Mouse (Mus musculus) forebrain, embryonic 10.5 days (tissue): ENCODE data around the gene Larp1. TPM values are rescaled to one million over a fixed set of nuclear protein-coding genes. Genes with fewer than 3 reads are reported as not detected.

Experiments
- DNase-seq: peaks from one replicate; pipeline ENCODE4 v3.0.0-alpha.2; 2017; ENCODE audit warnings: low spot score; ENCODE audit errors: extremely low spot score
- H3K27ac ChIP-seq: fragments of 300-500 bp; sonication (generic); 2 replicates; pipeline ENCODE4 v1.5.1; 2016; ENCODE audit warnings: mild to moderate bottlenecking
- H3K27me3 ChIP-seq: fragments of 300-500 bp; sonication (generic); 2 replicates; pipeline ENCODE4 v1.6.1; 2016; ENCODE audit warnings: mild to moderate bottlenecking; ENCODE audit not compliant: poor library complexity, severe bottlenecking
- H3K36me3 ChIP-seq: fragments of 300-500 bp; sonication (generic); replicated peaks from 2 replicates; pipeline ENCODE4 v1.6.1; 2016; ENCODE audit warnings: mild to moderate bottlenecking, moderate library complexity
- H3K4me1 ChIP-seq: fragments of 300-500 bp; sonication (generic); 2 replicates; pipeline ENCODE4 v1.6.1; 2016
- H3K4me3 ChIP-seq: fragments of 300-500 bp; sonication (generic); 2 replicates; pipeline ENCODE4 v1.5.1; 2016; ENCODE audit warnings: mild to moderate bottlenecking, moderate library complexity
- H3K9me3 ChIP-seq: fragments of 300-500 bp; sonication (generic); 2 replicates; pipeline ENCODE4 v1.6.1; 2016; ENCODE audit warnings: mild to moderate bottlenecking, moderate library complexity
- WGBS: fragments of 180-500 bp; shearing (Covaris S2); methylation state at CpG from one replicate; pipeline ENCODE4 v1.1.7; 2016; 5-methylcytosine and 5-hydroxymethylcytosine counted together
- polyA plus RNA-seq: library from polyadenylated mRNA; unstranded; fragments of >200 nt; fragmentation: Nextera tagmentation; extraction: Ambion mirVana; gene quantifications from 2 replicates; pipeline ENCODE4 v1.2.1, GENCODE M21; 2016

The Larp1 gene
- polyA plus RNA-seq, 1 experiment from 2014 or later = 18.6 TPM

GRCm38 (mm10) chr11:58008437-58009050 lies 320 bp upstream of the Larp1 start:
- Histone ChIP-seq H3K36me3 (no peaks in the 10 kb centered on the region), H3K9me3 (no peaks in the 10 kb centered on the region), H3K27me3 (no peaks in the 10 kb centered on the region), H3K4me1 (peaks cover 35% of the 10 kb centered on the region), H3K4me3 (peak overlapping the region; percentile 97), H3K27ac (peak overlapping the region; percentile 94)
- peak; percentile 92 for DNase-seq
- whole genome bisulfite sequencing = 4% methylated on average over 74 of the region's 74 CpGs

GRCm38 (mm10) chr11:58009516-58010141 lies 765 bp downstream of the Larp1 start:
- peaks cover 41% of the 10 kb centered on the region for H3K4me1 ChIP-seq
- H3K9me3 ChIP-seq = no peaks in the 10 kb centered on the region
- WGBS = under 1% methylated on average over 78 of the region's 78 CpGs
- peak overlapping the region; percentile 94 for H3K27ac ChIP-seq
- H3K27me3 ChIP-seq = no peaks in the 10 kb centered on the region
- H3K36me3 ChIP-seq = no peaks in the 10 kb centered on the region
- peak; percentile 50 for DNase-seq
- H3K4me3 ChIP-seq = peak overlapping the region; percentile 97

GRCm38 (mm10) chr11:58010226-58010781 lies 1.4 kb downstream of the Larp1 start:
- Histone ChIP-seq H3K4me1 (peaks cover 41% of the 10 kb centered on the region), H3K4me3 (peak overlapping the region; percentile 97), H3K9me3 (no peaks in the 10 kb centered on the region), H3K27ac (peak overlapping the region; percentile 94), H3K27me3 (no peaks in the 10 kb centered on the region), H3K36me3 (no peaks in the 10 kb centered on the region)
- DNase-seq = no peak
- 2% methylated on average over 16 of the region's 16 CpGs for WGBS

GRCm38 (mm10) chr11:58010930-58011329 lies 2.1 kb downstream of the Larp1 start:
- Histone ChIP-seq H3K27ac (no peak overlapping the region), H3K4me3 (peak overlapping the region; percentile 97), H3K4me1 (peaks cover 42% of the 10 kb centered on the region), H3K36me3 (no peaks in the 10 kb centered on the region), H3K27me3 (no peaks in the 10 kb centered on the region), H3K9me3 (no peaks in the 10 kb centered on the region)
- DNase-seq = no peak
- WGBS = 70% methylated on average over 1 of the region's 1 CpGs

GRCm38 (mm10) chr11:58011813-58012212 lies 2.9 kb downstream of the Larp1 start:
- Histone ChIP-seq H3K4me1 (peaks cover 51% of the 10 kb centered on the region), H3K9me3 (no peaks in the 10 kb centered on the region), H3K27me3 (no peaks in the 10 kb centered on the region), H3K36me3 (no peaks in the 10 kb centered on the region), H3K4me3 (0 out of 2 replicates have a peak overlapping the region, but pooled peaks have one; percentile 97), H3K27ac (no peak overlapping the region)
- 86% methylated on average over 4 of the region's 4 CpGs for WGBS
- DNase-seq = no peak

- no peaks in the 10 kb centered on the region for H3K36me3 ChIP-seq
- H3K27ac ChIP-seq = no peak overlapping the region
- H3K4me1 ChIP-seq = peaks cover 59% of the 10 kb centered on the region
- no peaks in the 10 kb centered on the region for H3K27me3 ChIP-seq
- WGBS = 84% methylated on average over 1 of the region's 1 CpGs
- DNase-seq = no peak
- H3K4me3 ChIP-seq = no peak overlapping the region
- H3K9me3 ChIP-seq = no peaks in the 10 kb centered on the region
Observed at GRCm38 (mm10) chr11:58012674-58013073, 3.8 kb downstream of the Larp1 start.

- no peaks in the 10 kb centered on the region for H3K36me3 ChIP-seq
- no peaks in the 10 kb centered on the region for H3K27me3 ChIP-seq
- H3K27ac ChIP-seq = no peak overlapping the region
- H3K9me3 ChIP-seq = no peaks in the 10 kb centered on the region
- no peak overlapping the region for H3K4me3 ChIP-seq
- H3K4me1 ChIP-seq = peaks cover 55% of the 10 kb centered on the region
- no peak for DNase-seq
Observed at GRCm38 (mm10) chr11:58013100-58013499, 4.2 kb downstream of the Larp1 start.

GRCm38 (mm10) chr11:58014604-58015003 lies 5.7 kb downstream of the Larp1 start:
- no peak overlapping the region for H3K27ac ChIP-seq
- H3K36me3 ChIP-seq = peaks cover 3% of the 10 kb centered on the region; the same call in 1 of the 2 replicates
- peaks cover 49% of the 10 kb centered on the region for H3K4me1 ChIP-seq
- 82% methylated on average over 1 of the region's 1 CpGs for WGBS
- no peak overlapping the region for H3K4me3 ChIP-seq
- no peaks in the 10 kb centered on the region for H3K9me3 ChIP-seq
- DNase-seq = no peak
- H3K27me3 ChIP-seq = no peaks in the 10 kb centered on the region

- 78% methylated on average over 2 of the region's 2 CpGs for WGBS
- H3K9me3 ChIP-seq = no peaks in the 10 kb centered on the region
- peaks cover 9% of the 10 kb centered on the region for H3K36me3 ChIP-seq
- no peaks in the 10 kb centered on the region for H3K27me3 ChIP-seq
- no peak overlapping the region for H3K4me3 ChIP-seq
- DNase-seq = no peak
- H3K27ac ChIP-seq = no peak overlapping the region
- peaks cover 44% of the 10 kb centered on the region for H3K4me1 ChIP-seq
Observed at GRCm38 (mm10) chr11:58015339-58015738, 6.5 kb downstream of the Larp1 start.

- no peak for DNase-seq
- 71% methylated on average over 3 of the region's 3 CpGs for WGBS
- Histone ChIP-seq H3K27ac (no peak overlapping the region), H3K9me3 (no peaks in the 10 kb centered on the region), H3K36me3 (peaks cover 9% of the 10 kb centered on the region), H3K4me3 (no peak overlapping the region), H3K4me1 (peaks cover 38% of the 10 kb centered on the region), H3K27me3 (no peaks in the 10 kb centered on the region)
Observed at GRCm38 (mm10) chr11:58016371-58016770, 7.5 kb downstream of the Larp1 start.

- H3K27ac ChIP-seq = no peak overlapping the region
- peaks cover 9% of the 10 kb centered on the region for H3K36me3 ChIP-seq
- H3K4me3 ChIP-seq = no peak overlapping the region
- no peak for DNase-seq
- H3K4me1 ChIP-seq = peaks cover 33% of the 10 kb centered on the region
- H3K27me3 ChIP-seq = no peaks in the 10 kb centered on the region
- WGBS = 85% methylated on average over 1 of the region's 1 CpGs
- no peaks in the 10 kb centered on the region for H3K9me3 ChIP-seq
Observed at GRCm38 (mm10) chr11:58017422-58017821, 8.6 kb downstream of the Larp1 start.

- WGBS = 91% methylated on average over 2 of the region's 2 CpGs
- Histone ChIP-seq H3K4me1 (peaks cover 33% of the 10 kb centered on the region), H3K4me3 (no peak overlapping the region), H3K9me3 (no peaks in the 10 kb centered on the region), H3K27me3 (no peaks in the 10 kb centered on the region), H3K27ac (no peak overlapping the region), H3K36me3 (peaks cover 9% of the 10 kb centered on the region)
- no peak for DNase-seq
Observed at GRCm38 (mm10) chr11:58018287-58018686, 9.4 kb downstream of the Larp1 start.

GRCm38 (mm10) chr11:58018701-58019100 lies 9.8 kb downstream of the Larp1 start:
- H3K27me3 ChIP-seq = no peaks in the 10 kb centered on the region
- H3K27ac ChIP-seq = no peak overlapping the region
- WGBS = 93% methylated on average over 4 of the region's 4 CpGs
- peaks cover 9% of the 10 kb centered on the region for H3K36me3 ChIP-seq
- peaks cover 33% of the 10 kb centered on the region for H3K4me1 ChIP-seq
- no peak for DNase-seq
- H3K4me3 ChIP-seq = no peak overlapping the region
- no peaks in the 10 kb centered on the region for H3K9me3 ChIP-seq
